In the genomic region with DNA sequence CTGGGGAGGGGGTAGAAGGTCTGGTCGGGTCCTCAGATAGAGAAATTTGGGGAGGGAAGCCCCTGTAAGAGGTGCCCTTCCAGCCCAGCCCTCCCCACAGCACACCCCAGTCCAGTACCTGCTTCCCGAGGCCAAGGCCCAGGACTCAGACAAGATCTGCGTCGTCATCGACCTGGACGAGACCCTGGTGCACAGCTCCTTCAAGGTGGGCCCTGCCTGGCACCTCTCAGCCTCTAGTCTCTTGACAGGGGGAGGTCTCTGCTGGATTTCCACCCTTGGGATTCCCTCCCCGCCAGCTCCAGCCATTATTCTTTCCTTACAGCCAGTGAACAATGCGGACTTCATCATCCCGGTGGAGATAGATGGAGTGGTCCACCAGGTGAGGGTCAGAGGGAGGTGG, we compare ENCODE assay signal across 11 mouse cellular contexts. TPM values are rescaled to one million over a fixed set of nuclear protein-coding genes. Genes with fewer than 3 reads are reported as not detected.
A peak's percentile ranks its signal among the peaks of the same experiment; 100 is the strongest.
DNase-seq lines count a peak whose midpoint lies in the region; ATAC-seq lines count a peak whose summit lies in the region.
"Had no signal": no experiment of that assay in that cellular context is flagged by ENCODE, and none has a peak within 500 bp of the region (broad histone marks: within the 10 kb centered on the region; RNA-seq: fewer than 3 reads in every experiment).

No protein-coding gene starts in this region.

- WGBS in hindbrain, embryonic 10.5 days: 94% methylated on average over 9 of the region's 9 CpGs
- 85% methylated on average over 9 of the region's 9 CpGs for WGBS in hindbrain, embryonic 14.5 days
- WGBS in embryonic facial prominence, embryonic 13.5 days: 90% methylated on average over 9 of the region's 9 CpGs
- 83% methylated on average over 9 of the region's 9 CpGs for WGBS in liver, embryonic 12.5 days (ENCODE audit: insufficient replicate concordance)

- H3K27me3 ChIP-seq in hindbrain, embryonic 10.5 days (ENCODE audit: insufficient read depth, poor library complexity, severe bottlenecking): peaks cover 21% of the 10 kb centered on the region
- H3K27me3 ChIP-seq in hindbrain, embryonic 14.5 days (ENCODE audit: control insufficient read depth, insufficient read depth, low read length): peaks cover 15% of the 10 kb centered on the region
- H3K27me3 ChIP-seq in embryonic facial prominence, embryonic 13.5 days: no peaks in the 10 kb centered on the region
- no peaks in the 10 kb centered on the region for H3K27me3 ChIP-seq in liver, embryonic 12.5 days (replicated peaks)

- no peak overlapping the region for H3K9ac ChIP-seq in hindbrain, embryonic 14.5 days
- H3K9ac ChIP-seq in embryonic facial prominence, embryonic 13.5 days: peak overlapping the region; percentile 99; the same call in 1 of the 2 replicates
- H3K9ac ChIP-seq in liver, embryonic 12.5 days: peak overlapping the region; percentile 100; the same call in 1 of the 2 replicates

- peaks cover 58% of the 10 kb centered on the region for H3K4me1 ChIP-seq in hindbrain, embryonic 10.5 days (replicated peaks)
- peaks cover 17% of the 10 kb centered on the region for H3K4me1 ChIP-seq in hindbrain, embryonic 14.5 days (replicated peaks; ENCODE audit: control insufficient read depth, insufficient read depth, low read length)
- peaks cover 48% of the 10 kb centered on the region for H3K4me1 ChIP-seq in embryonic facial prominence, embryonic 13.5 days
- H3K4me1 ChIP-seq in liver, embryonic 12.5 days: peaks cover 77% of the 10 kb centered on the region

- peak; percentile 52 for DNase-seq in cerebellum, adult 9-11 months
- DNase-seq in cerebellum, postnatal 4 days (ENCODE audit: low spot score in 2 of 2): no peak
- DNase-seq in hindbrain, embryonic 10.5 days (ENCODE audit: low spot score): no peak
- no peak for DNase-seq in hindbrain, embryonic 14.5 days (ENCODE audit: low spot score)
- no peak for DNase-seq in adrenal gland, adult (ENCODE audit: inconsistent age in 2 of 2, low spot score in 1 of 2)
- DNase-seq in layer of hippocampus, adult 8-10 months (ENCODE audit: low spot score in 2 of 2): no peak
- DNase-seq: kidney, adult 18-20 months; thymus, postnatal 36 days had no signal

- peak overlapping the region; percentile 97; the same call in 1 of the 2 replicates for H3K4me3 ChIP-seq in hindbrain, embryonic 10.5 days
- no peak overlapping the region for H3K4me3 ChIP-seq in hindbrain, embryonic 14.5 days (replicated peaks; ENCODE audit: low read length)
- peak overlapping the region; percentile 91; the same call in 1 of the 2 replicates for H3K4me3 ChIP-seq in embryonic facial prominence, embryonic 13.5 days
- H3K4me3 ChIP-seq in liver, embryonic 12.5 days: peak overlapping the region; percentile 98; the same call in 1 of the 2 replicates

- no peaks in the 10 kb centered on the region for H3K9me3 ChIP-seq in hindbrain, embryonic 10.5 days
- no peaks in the 10 kb centered on the region for H3K9me3 ChIP-seq in hindbrain, embryonic 14.5 days (ENCODE audit: control insufficient read depth, low read length)
- H3K9me3 ChIP-seq in embryonic facial prominence, embryonic 13.5 days: no peaks in the 10 kb centered on the region
- H3K9me3 ChIP-seq in liver, embryonic 12.5 days (replicated peaks): no peaks in the 10 kb centered on the region

- peak overlapping the region; percentile 99; the same call in 1 of the 2 replicates for H3K27ac ChIP-seq in hindbrain, embryonic 10.5 days
- H3K27ac ChIP-seq in hindbrain, embryonic 14.5 days: no peak overlapping the region
- H3K27ac ChIP-seq in embryonic facial prominence, embryonic 13.5 days: no peak overlapping the region
- H3K27ac ChIP-seq in liver, embryonic 12.5 days: peak overlapping the region; percentile 97

- peaks cover 30% of the 10 kb centered on the region for H3K36me3 ChIP-seq in hindbrain, embryonic 10.5 days
- peaks cover 12% of the 10 kb centered on the region; the same call in 1 of the 2 replicates for H3K36me3 ChIP-seq in hindbrain, embryonic 14.5 days (replicated peaks; ENCODE audit: control insufficient read depth, insufficient read depth)
- H3K36me3 ChIP-seq in embryonic facial prominence, embryonic 13.5 days: peaks cover 23% of the 10 kb centered on the region
- peaks cover 31% of the 10 kb centered on the region for H3K36me3 ChIP-seq in liver, embryonic 12.5 days

- no peak for ATAC-seq in hindbrain, embryonic 14.5 days (ENCODE audit: low FRiP score)
- no peak for ATAC-seq in embryonic facial prominence, embryonic 13.5 days (ENCODE audit: insufficient number of reproducible peaks, insufficient read depth, low FRiP score, low TSS enrichment, low read depth)
- no peak for ATAC-seq in liver, embryonic 12.5 days

- no peak overlapping the region for H3K4me2 ChIP-seq in hindbrain, embryonic 14.5 days (replicated peaks)
- peak overlapping the region; percentile 94; the same call in 1 of the 2 replicates for H3K4me2 ChIP-seq in embryonic facial prominence, embryonic 13.5 days
- peak overlapping the region; percentile 92 for H3K4me2 ChIP-seq in liver, embryonic 12.5 days

RNA-seq across cellular contexts. Expression of a gene that starts 2.4 kb away (rescaled TPM):
- polyA plus RNA-seq in hindbrain, embryonic 10.5 days (2016; fragmentation: Nextera tagmentation; extraction: Ambion mirVana): 34.3 and 35.7 TPM in 2 replicates
- 20.3 and 20.8 TPM in 2 replicates for polyA plus RNA-seq in hindbrain, embryonic 14.5 days (2014; fragmentation: Nextera tagmentation; extraction: Ambion mirVana)
- 91.0 and 92.3 TPM in 2 replicates for polyA plus RNA-seq in embryonic facial prominence, embryonic 13.5 days (2015; fragmentation: Nextera tagmentation; extraction: Ambion mirVana)
- polyA plus RNA-seq in liver, embryonic 12.5 days (2016; fragmentation: Nextera tagmentation; extraction: Ambion mirVana): 42.0 and 42.4 TPM in 2 replicates
- total RNA-seq in layer of hippocampus, adult 8-10 months (2022): 10 to 100 TPM; 27.6 to 33.4 (median 31.6) TPM

RNA-seq across cellular contexts. Expression of a gene that starts 15.5 kb away (rescaled TPM):
- polyA plus RNA-seq in hindbrain, embryonic 10.5 days (2016; fragmentation: Nextera tagmentation; extraction: Ambion mirVana): 0.21 and 0.24 TPM in 2 replicates
- 0.16 and 0.34 TPM in 2 replicates for polyA plus RNA-seq in hindbrain, embryonic 14.5 days (2014; fragmentation: Nextera tagmentation; extraction: Ambion mirVana)
- 0.20 and 2.0 TPM in 2 replicates for polyA plus RNA-seq in embryonic facial prominence, embryonic 13.5 days (2015; fragmentation: Nextera tagmentation; extraction: Ambion mirVana)
- 0.81 and 0.93 TPM in 2 replicates for polyA plus RNA-seq in liver, embryonic 12.5 days (2016; fragmentation: Nextera tagmentation; extraction: Ambion mirVana)
- total RNA-seq in layer of hippocampus, adult 8-10 months (2022): under 1 TPM; 0.71 to 0.92 (median 0.82) TPM
- total RNA-seq: megakaryocyte, adult 5-6 weeks had no signal

RNA-seq across cellular contexts. Expression of a gene that starts 18.7 kb away (rescaled TPM):
- polyA plus RNA-seq in hindbrain, embryonic 10.5 days (2016; fragmentation: Nextera tagmentation; extraction: Ambion mirVana): 1.8 and 3.0 TPM in 2 replicates
- 2.7 and 2.9 TPM in 2 replicates for polyA plus RNA-seq in hindbrain, embryonic 14.5 days (2014; fragmentation: Nextera tagmentation; extraction: Ambion mirVana)
- 1.8 and 2.8 TPM in 2 replicates for polyA plus RNA-seq in embryonic facial prominence, embryonic 13.5 days (2015; fragmentation: Nextera tagmentation; extraction: Ambion mirVana)
- polyA plus RNA-seq in liver, embryonic 12.5 days (2016; fragmentation: Nextera tagmentation; extraction: Ambion mirVana): 8.6 and 9.0 TPM in 2 replicates
- total RNA-seq in layer of hippocampus, adult 8-10 months (2022): 10 to 100 TPM in 2 of 4 experiments, 1 to 10 TPM in 2; 5.5 to 68.6 (median 30.6) TPM

RNA-seq across cellular contexts. Expression of a gene that starts 31.8 kb away (rescaled TPM):
- polyA plus RNA-seq in hindbrain, embryonic 10.5 days (2016; fragmentation: Nextera tagmentation; extraction: Ambion mirVana): 0.37 and 1.4 TPM in 2 replicates
- polyA plus RNA-seq in hindbrain, embryonic 14.5 days (2014; fragmentation: Nextera tagmentation; extraction: Ambion mirVana): 1.2 and 1.7 TPM in 2 replicates
- polyA plus RNA-seq in embryonic facial prominence, embryonic 13.5 days (2015; fragmentation: Nextera tagmentation; extraction: Ambion mirVana): 0.63 and 0.77 TPM in 2 replicates
- polyA plus RNA-seq in liver, embryonic 12.5 days (2016; fragmentation: Nextera tagmentation; extraction: Ambion mirVana): 0.11 and 0.14 TPM in 2 replicates
- 1 to 10 TPM; 1.7 to 3.3 (median 2.2) TPM for total RNA-seq in layer of hippocampus, adult 8-10 months (2022)

Comparison
In these comparisons a context has a peak if more than half of its experiments do, and no peak if none do; other contexts are left out.
1. H3K27ac ChIP-seq: peak in hindbrain, embryonic 10.5 days (single experiment) and liver, embryonic 12.5 days (single experiment); none in hindbrain, embryonic 14.5 days (single experiment) and embryonic facial prominence, embryonic 13.5 days (single experiment).